Mouse (Mus musculus) kidney, embryonic 16.5 days (tissue): ENCODE measurements at regions not wholly inside any gene's neighbourhood (a gene's known extent, or its start where the extent isn't known, plus 50 kb on each side); places are given as distances from the start of the nearest gene placed in this dataset.

Source experiments
- ATAC-seq: fragments of 200-750 bp; cut with Nextera tagmentation; 2 replicates; pipeline ENCODE4 v1.8.0; 2017; ENCODE audit warnings: moderate TSS enrichment; ENCODE audit not compliant: low FRiP score, low TSS enrichment
- H3K27ac ChIP-seq: fragments of 300-500 bp; sonication (generic); 2 replicates; pipeline ENCODE4 v1.5.1; 2014; ENCODE audit warnings: low read length
- H3K27me3 ChIP-seq: fragments of 300-500 bp; sonication (generic); 2 replicates; pipeline ENCODE4 v1.6.1; 2014; ENCODE audit warnings: low read length, control low read depth, mixed read lengths; ENCODE audit not compliant: insufficient read depth
- H3K36me3 ChIP-seq: fragments of 300-500 bp; sonication (generic); 2 replicates; pipeline ENCODE4 v1.6.1; 2014; ENCODE audit warnings: low read length, control low read depth, mixed read lengths; ENCODE audit not compliant: insufficient read depth
- H3K4me1 ChIP-seq: fragments of 300-500 bp; sonication (generic); 2 replicates; pipeline ENCODE4 v1.6.1; 2014; ENCODE audit warnings: low read length, control low read depth, mixed read lengths; ENCODE audit not compliant: insufficient read depth
- H3K4me2 ChIP-seq: fragments of 300-500 bp; sonication (generic); replicated peaks from 2 replicates; pipeline ENCODE4 v1.6.1; 2014; ENCODE audit warnings: low read depth, low read length
- H3K4me3 ChIP-seq: fragments of 300-500 bp; sonication (generic); 2 replicates; pipeline ENCODE4 v1.5.1; 2014; ENCODE audit warnings: mild to moderate bottlenecking, low read length
- H3K9ac ChIP-seq: fragments of 300-500 bp; sonication (generic); replicated peaks from 2 replicates; pipeline ENCODE4 v1.6.1; 2014; ENCODE audit warnings: low read length
- H3K9me3 ChIP-seq: fragments of 300-500 bp; sonication (generic); 2 replicates; pipeline ENCODE4 v1.6.1; 2016; ENCODE audit warnings: low read length, control low read depth
- WGBS: fragments of 180-500 bp; shearing (Covaris S2); extraction: QIAGEN DNeasy Blood & Tissue Kit; methylation state at CpG from one replicate; pipeline ENCODE4 v1.1.7; 2014; 5-methylcytosine and 5-hydroxymethylcytosine counted together

DNA sequence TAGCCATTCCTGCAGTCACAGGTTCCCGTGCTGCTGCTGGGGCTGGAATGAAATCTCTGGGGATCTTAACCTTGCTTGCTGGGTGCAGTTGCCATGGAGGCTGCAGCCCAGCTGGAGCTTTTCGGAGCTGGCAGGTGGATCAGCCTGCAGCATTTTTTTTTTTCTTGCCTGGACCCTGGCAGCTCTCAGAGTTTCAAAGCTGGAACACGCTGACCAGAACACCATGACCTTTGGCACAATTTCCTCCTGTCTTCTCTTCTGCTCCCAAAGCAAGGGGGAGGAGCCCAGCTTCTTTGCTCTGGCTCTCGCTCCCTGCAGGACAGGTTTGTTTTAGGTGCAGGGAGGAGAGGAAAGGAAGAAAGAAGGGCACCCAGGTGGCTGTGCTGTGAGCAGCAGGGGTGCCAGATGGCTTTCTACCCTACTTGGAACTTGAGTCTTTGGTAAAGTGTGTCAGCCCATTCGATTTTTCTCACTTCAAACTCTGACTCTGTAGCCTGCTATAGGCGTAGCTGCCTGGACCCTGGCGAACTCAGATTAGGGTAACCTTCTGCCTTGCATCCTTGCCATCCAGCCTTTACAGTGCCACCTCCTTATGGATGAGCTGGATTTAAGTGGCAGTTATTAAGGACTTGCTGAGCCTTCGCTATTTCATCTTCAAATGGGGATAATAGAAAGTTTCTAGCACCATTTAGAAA, 1372.6 kb upstream of the A1bg start:
- Histone ChIP-seq H3K9me3 (no peaks in the 10 kb centered on the region), H3K4me3 (no peak overlapping the region), H3K4me1 (peaks cover 11% of the 10 kb centered on the region), H3K27me3 (no peaks in the 10 kb centered on the region), H3K4me2 (no peak overlapping the region; the same call in 1 of the 2 replicates), H3K9ac (no peak overlapping the region), H3K36me3 (no peaks in the 10 kb centered on the region), H3K27ac (peak overlapping the region; percentile 60)
- 33% methylated on average over 8 of the region's 8 CpGs for WGBS
- ATAC-seq, result peak; percentile 82

- Histone ChIP-seq H3K9me3 (no peaks in the 10 kb centered on the region), H3K36me3 (no peaks in the 10 kb centered on the region), H3K4me3 (no peak overlapping the region), H3K27me3 (no peaks in the 10 kb centered on the region), H3K4me2 (no peak overlapping the region), H3K4me1 (peaks cover 11% of the 10 kb centered on the region), H3K9ac (no peak overlapping the region), H3K27ac (peak overlapping the region; percentile 60)
- no peak for ATAC-seq
- 56% methylated on average over 3 of the region's 3 CpGs for WGBS
Observed at GRCm38 (mm10) chr15:62294786-62295185, 1372.0 kb upstream of the A1bg start.

- Histone ChIP-seq H3K27me3 (no peaks in the 10 kb centered on the region), H3K4me3 (no peak overlapping the region), H3K4me2 (no peak overlapping the region), H3K9me3 (no peaks in the 10 kb centered on the region), H3K4me1 (peaks cover 11% of the 10 kb centered on the region), H3K9ac (no peak overlapping the region), H3K36me3 (no peaks in the 10 kb centered on the region), H3K27ac (no peak overlapping the region)
- 79% methylated on average over 3 of the region's 3 CpGs for WGBS
- no peak for ATAC-seq
Observed at GRCm38 (mm10) chr15:62292876-62293275, 1370.1 kb upstream of the A1bg start.

- Histone ChIP-seq H3K27me3 (no peaks in the 10 kb centered on the region), H3K9me3 (no peaks in the 10 kb centered on the region), H3K4me1 (peaks cover 25% of the 10 kb centered on the region), H3K36me3 (no peaks in the 10 kb centered on the region), H3K27ac (no peak overlapping the region), H3K9ac (no peak overlapping the region), H3K4me3 (no peak overlapping the region), H3K4me2 (no peak overlapping the region)
- WGBS, result 89% methylated on average over 4 of the region's 4 CpGs
- ATAC-seq, result no peak
Observed at GRCm38 (mm10) chr15:62290687-62291086, 1367.9 kb upstream of the A1bg start.

DNA sequence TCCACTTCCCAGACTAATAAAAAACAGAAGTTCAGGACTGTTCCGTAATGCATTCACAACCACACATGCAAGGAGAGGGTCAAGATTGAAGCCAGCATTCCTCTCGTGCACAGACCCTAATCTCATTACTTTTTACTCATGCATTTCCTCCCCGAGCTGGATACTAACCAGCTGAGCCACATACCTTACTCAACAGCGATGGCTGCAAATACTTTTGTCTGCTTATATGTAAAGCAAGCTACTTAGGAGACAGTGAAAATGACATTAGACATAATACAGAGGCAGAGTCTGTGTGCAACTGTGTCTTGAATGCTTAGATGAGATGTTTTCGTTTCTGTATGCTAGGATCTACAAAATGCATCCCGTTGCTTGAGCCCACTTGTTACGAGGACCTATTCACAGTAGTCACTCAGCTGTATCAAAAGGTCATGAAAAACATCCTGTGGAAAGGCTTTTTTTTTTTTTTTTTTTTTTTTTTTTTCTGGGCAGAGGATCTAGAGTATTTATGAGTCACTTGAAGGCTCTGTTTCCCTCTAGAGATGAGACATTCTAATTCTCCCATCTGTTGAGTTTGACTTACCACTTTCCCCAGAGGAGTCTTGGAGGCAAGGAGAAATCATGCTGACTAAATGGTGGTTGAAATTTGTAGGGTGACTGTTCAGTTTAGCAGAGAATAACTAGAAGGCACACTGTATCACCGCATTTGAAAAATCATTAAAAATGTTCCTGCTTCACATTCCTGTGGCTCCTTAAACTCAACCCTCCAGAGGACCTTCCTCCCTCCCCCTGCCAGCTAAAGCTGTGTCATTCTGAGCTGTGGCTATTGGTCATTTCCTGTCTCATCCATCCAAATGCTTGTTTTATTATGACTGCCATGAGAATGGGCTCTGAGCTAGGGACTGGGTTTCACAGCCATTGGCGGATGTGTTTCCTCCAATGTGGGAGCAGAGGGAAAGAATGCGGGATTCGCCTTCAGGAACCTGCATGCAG, 1364.1 kb upstream of the A1bg start:
- peak; percentile 75; the same call in 1 of the 2 replicates for ATAC-seq
- 32% methylated on average over 11 of the region's 11 CpGs for WGBS
- no peaks in the 10 kb centered on the region for H3K36me3 ChIP-seq
- no peaks in the 10 kb centered on the region for H3K9me3 ChIP-seq
- H3K4me2 ChIP-seq, result peak overlapping the region; percentile 17
- H3K4me3 ChIP-seq, result no peak overlapping the region
- no peak overlapping the region for H3K9ac ChIP-seq
- H3K27me3 ChIP-seq, result no peaks in the 10 kb centered on the region
- H3K4me1 ChIP-seq, result peaks cover 33% of the 10 kb centered on the region
- peak overlapping the region; percentile 22 for H3K27ac ChIP-seq

DNA sequence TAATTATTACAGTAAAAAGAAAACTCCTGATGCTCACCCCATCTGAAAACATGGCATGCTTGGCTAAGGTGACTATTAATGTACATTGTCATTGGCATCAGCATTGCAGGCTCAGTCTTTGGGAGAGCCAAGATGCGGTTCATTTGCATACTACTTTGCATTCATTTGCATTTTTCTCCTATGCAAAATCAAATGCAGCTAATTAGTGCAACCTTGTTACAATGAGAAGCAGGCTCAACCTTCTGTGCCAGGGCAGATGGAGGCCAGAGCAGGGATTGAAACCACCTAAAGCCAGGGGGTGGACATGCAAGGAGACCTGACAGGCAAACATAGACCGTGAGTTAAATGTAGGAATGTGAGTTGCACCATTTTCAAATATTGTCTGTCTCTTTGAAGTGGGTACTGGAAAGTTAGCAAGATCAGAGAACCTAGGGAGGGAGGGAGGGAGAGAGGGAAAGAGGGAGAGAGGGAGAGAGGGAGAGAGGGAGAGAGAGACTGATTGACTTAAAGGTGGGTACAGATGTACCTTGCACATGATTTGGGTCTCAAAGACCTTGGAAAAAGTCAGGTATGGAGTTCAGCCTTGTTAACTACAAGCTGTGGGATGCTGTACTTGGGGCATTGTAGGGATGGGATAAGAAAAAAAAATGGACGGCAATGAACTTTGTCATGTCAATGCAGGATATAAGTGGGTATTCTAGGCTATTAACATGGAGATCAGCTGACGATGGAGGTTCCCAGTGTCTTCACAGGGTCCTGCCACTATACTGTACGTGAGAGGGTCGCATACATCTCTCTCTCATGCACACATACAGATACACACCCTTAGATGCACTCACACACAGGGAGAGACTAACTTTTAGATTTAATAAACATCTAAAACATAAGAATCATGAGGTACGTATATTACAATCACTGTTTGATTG, 1362.1 kb upstream of the A1bg start:
- 95% methylated on average over 7 of the region's 7 CpGs for WGBS
- Histone ChIP-seq H3K4me2 (no peak overlapping the region), H3K27me3 (no peaks in the 10 kb centered on the region), H3K4me3 (no peak overlapping the region), H3K27ac (no peak overlapping the region), H3K9me3 (no peaks in the 10 kb centered on the region), H3K36me3 (no peaks in the 10 kb centered on the region), H3K4me1 (peaks cover 34% of the 10 kb centered on the region), H3K9ac (no peak overlapping the region)
- no peak for ATAC-seq

DNA sequence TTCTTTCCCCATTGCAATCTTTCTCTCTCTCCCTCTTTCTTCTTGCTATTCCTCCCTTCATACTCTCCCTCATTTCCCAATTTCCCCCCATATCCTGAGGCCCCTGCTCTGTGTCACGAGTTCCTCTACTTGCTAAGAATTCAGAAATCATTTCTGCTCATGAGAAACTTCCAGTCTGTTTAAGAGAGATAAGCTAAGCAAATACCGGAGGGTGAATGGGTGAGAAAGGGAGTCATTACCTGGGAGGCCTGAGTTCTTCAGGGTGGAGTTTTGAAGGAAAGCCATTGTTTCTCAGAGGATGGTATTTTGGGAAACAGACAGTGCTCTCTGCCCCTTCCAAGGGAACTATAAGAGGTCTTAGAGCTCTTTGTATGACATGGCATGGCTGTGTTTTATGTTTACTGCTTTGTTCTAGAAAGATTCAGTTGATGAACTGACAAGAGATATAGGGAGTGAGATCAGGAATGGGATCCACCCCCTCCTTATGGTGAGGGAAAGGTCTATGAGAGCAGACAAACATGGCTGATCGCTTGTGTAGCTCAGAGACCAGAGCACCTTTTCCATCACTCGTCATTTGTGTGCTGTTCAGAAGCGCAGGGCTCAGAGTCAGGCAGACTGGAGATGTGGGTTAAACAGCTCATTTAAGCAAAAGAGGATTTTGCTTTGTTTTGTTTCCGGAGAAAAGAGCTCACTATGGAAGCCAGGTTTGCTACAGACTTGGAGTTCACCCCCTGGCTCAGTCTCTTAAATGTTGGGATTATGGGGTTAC, 1361.0 kb upstream of the A1bg start:
- WGBS, result 75% methylated on average over 6 of the region's 6 CpGs
- no peak overlapping the region for H3K27ac ChIP-seq
- H3K36me3 ChIP-seq, result no peaks in the 10 kb centered on the region
- no peak overlapping the region for H3K9ac ChIP-seq
- H3K27me3 ChIP-seq, result no peaks in the 10 kb centered on the region
- H3K4me1 ChIP-seq, result peaks cover 34% of the 10 kb centered on the region
- H3K4me2 ChIP-seq, result no peak overlapping the region
- no peaks in the 10 kb centered on the region for H3K9me3 ChIP-seq
- no peak overlapping the region for H3K4me3 ChIP-seq
- no peak for ATAC-seq

- H3K27ac ChIP-seq, result peak overlapping the region; percentile 21; the same call in 1 of the 2 replicates
- no peak overlapping the region for H3K4me3 ChIP-seq
- H3K9ac ChIP-seq, result no peak overlapping the region
- no peaks in the 10 kb centered on the region for H3K36me3 ChIP-seq
- no peak for ATAC-seq
- no peaks in the 10 kb centered on the region for H3K9me3 ChIP-seq
- H3K27me3 ChIP-seq, result no peaks in the 10 kb centered on the region
- H3K4me1 ChIP-seq, result peaks cover 34% of the 10 kb centered on the region
- WGBS, result 35% methylated on average over 9 of the region's 9 CpGs
- H3K4me2 ChIP-seq, result no peak overlapping the region
Observed at GRCm38 (mm10) chr15:62282646-62283045, 1359.8 kb upstream of the A1bg start.

GRCm38 (mm10) chr15:62282116-62282515, 1359.3 kb upstream of the A1bg start:
- H3K4me2 ChIP-seq, result no peak overlapping the region
- ATAC-seq, result peak; percentile 55; the same call in 1 of the 2 replicates
- no peaks in the 10 kb centered on the region for H3K27me3 ChIP-seq
- no peak overlapping the region for H3K9ac ChIP-seq
- H3K27ac ChIP-seq, result no peak overlapping the region
- no peaks in the 10 kb centered on the region for H3K9me3 ChIP-seq
- H3K4me1 ChIP-seq, result peaks cover 30% of the 10 kb centered on the region
- no peak overlapping the region for H3K4me3 ChIP-seq
- 51% methylated on average over 1 of the region's 1 CpGs for WGBS
- no peaks in the 10 kb centered on the region for H3K36me3 ChIP-seq
